Mouse (Mus musculus) limb, embryonic 11.5 days (tissue): ENCODE measurements around the gene Tubg1. TPM values are rescaled to one million over a fixed set of nuclear protein-coding genes. Genes with fewer than 3 reads are reported as not detected.

Source experiments
- ATAC-seq: fragments of 200-750 bp; cut with Nextera tagmentation; 2 replicates; pipeline ENCODE4 v1.8.0; 2017; ENCODE audit warnings: low read depth; ENCODE audit not compliant: insufficient number of reproducible peaks, low FRiP score, low TSS enrichment
- DNase-seq: peaks from one replicate; pipeline ENCODE4 v3.0.0-alpha.2; 2015; ENCODE audit warnings: low spot score
- H3K27ac ChIP-seq: fragments of 300-500 bp; sonication (generic); replicated peaks from 2 replicates; pipeline ENCODE4 v1.5.1; 2014; ENCODE audit warnings: low read depth, mild to moderate bottlenecking, low read length
- H3K27me3 ChIP-seq: fragments of 300-500 bp; sonication (generic); 2 replicates; pipeline ENCODE4 v1.6.1; 2014; ENCODE audit warnings: mild to moderate bottlenecking, low read length, mixed read lengths; ENCODE audit not compliant: control insufficient read depth, insufficient read depth
- H3K36me3 ChIP-seq: fragments of 300-500 bp; sonication (generic); 2 replicates; pipeline ENCODE4 v1.6.1; 2014; ENCODE audit warnings: mild to moderate bottlenecking, low read length, moderate library complexity, mixed read lengths; ENCODE audit not compliant: control insufficient read depth, insufficient read depth
- H3K4me1 ChIP-seq: fragments of 300-500 bp; sonication (generic); 2 replicates; pipeline ENCODE4 v1.6.1; 2014; ENCODE audit warnings: low read length, mixed read lengths; ENCODE audit not compliant: control insufficient read depth, insufficient read depth
- H3K4me2 ChIP-seq: fragments of 300-500 bp; sonication (generic); 2 replicates; pipeline ENCODE4 v1.6.1; 2014; ENCODE audit warnings: low read depth, mild to moderate bottlenecking, moderate library complexity; ENCODE audit not compliant: severe bottlenecking
- H3K4me3 ChIP-seq: fragments of 300-500 bp; sonication (generic); 2 replicates; pipeline ENCODE4 v1.5.1; 2014; ENCODE audit warnings: low read depth, low read length
- H3K9ac ChIP-seq: fragments of 300-500 bp; sonication (generic); 2 replicates; pipeline ENCODE4 v1.6.1; 2014; ENCODE audit warnings: mild to moderate bottlenecking, low read length
- H3K9me3 ChIP-seq: fragments of 300-500 bp; sonication (generic); 2 replicates; pipeline ENCODE4 v1.6.1; 2016; ENCODE audit warnings: low read length; ENCODE audit not compliant: control insufficient read depth
- WGBS: fragments of 180-500 bp; shearing (Covaris S2); extraction: QIAGEN DNeasy Blood & Tissue Kit; methylation state at CpG from one replicate; pipeline ENCODE4 v1.1.7; 2014; 5-methylcytosine and 5-hydroxymethylcytosine counted together
- polyA plus RNA-seq: library from polyadenylated mRNA; unstranded; fragments of >200 nt; fragmentation: Nextera tagmentation; extraction: Ambion mirVana; gene quantifications from 2 replicates; pipeline ENCODE4 v1.2.1, GENCODE M21; 2014

Gene Tubg1
- polyA plus RNA-seq, 1 experiment from 2014 or later = 113 TPM

- peak; percentile 45 for DNase-seq
- Histone ChIP-seq H3K27me3 (no peaks in the 10 kb centered on the region), H3K9me3 (no peaks in the 10 kb centered on the region), H3K36me3 (no peaks in the 10 kb centered on the region), H3K4me1 (0 out of 2 replicates have a peak, but pooled peaks cover 3% of the 10 kb centered on the region), H3K9ac (no peak overlapping the region), H3K4me3 (no peak overlapping the region), H3K4me2 (peak overlapping the region; percentile 22; the same call in 1 of the 2 replicates), H3K27ac (no peak overlapping the region)
- ATAC-seq = no peak
- 19% methylated on average over 15 of the region's 15 CpGs for WGBS
These were observed 18.9 kb downstream of the Tubg1 start for GRCm38 (mm10) chr11:101138536-101139181.

- Histone ChIP-seq H3K27ac (no peak overlapping the region), H3K9ac (peak overlapping the region; percentile 43), H3K4me3 (peak overlapping the region; percentile 20; the same call in 1 of the 2 replicates), H3K4me2 (peak overlapping the region; percentile 40), H3K36me3 (no peaks in the 10 kb centered on the region), H3K4me1 (0 out of 2 replicates have a peak, but pooled peaks cover 7% of the 10 kb centered on the region), H3K27me3 (no peaks in the 10 kb centered on the region), H3K9me3 (no peaks in the 10 kb centered on the region)
- DNase-seq = peak; percentile 42
- 37% methylated on average over 27 of the region's 27 CpGs for WGBS
- ATAC-seq = no peak
These were observed 20.6 kb downstream of the Tubg1 start for GRCm38 (mm10) chr11:101140164-101140819.

- Histone ChIP-seq H3K4me3 (no peak overlapping the region), H3K9me3 (no peaks in the 10 kb centered on the region), H3K27ac (no peak overlapping the region), H3K4me2 (no peak overlapping the region), H3K9ac (no peak overlapping the region), H3K36me3 (no peaks in the 10 kb centered on the region), H3K27me3 (no peaks in the 10 kb centered on the region), H3K4me1 (0 out of 2 replicates have a peak, but pooled peaks cover 7% of the 10 kb centered on the region)
- 81% methylated on average over 8 of the region's 8 CpGs for WGBS
- no peak for DNase-seq
- ATAC-seq = no peak
These were observed 21.4 kb downstream of the Tubg1 start for GRCm38 (mm10) chr11:101141088-101141487.

GRCm38 (mm10) chr11:101142215-101142967 lies 22.7 kb downstream of the Tubg1 start:
- no peaks in the 10 kb centered on the region for H3K9me3 ChIP-seq
- no peak for ATAC-seq

GRCm38 (mm10) chr11:101143338-101144225 lies 23.8 kb downstream of the Tubg1 start:
- ATAC-seq = no peak
- H3K4me1 ChIP-seq = 0 out of 2 replicates have a peak, but pooled peaks cover 10% of the 10 kb centered on the region
- H3K4me2 ChIP-seq = peak overlapping the region; percentile 48
- H3K9ac ChIP-seq = peak overlapping the region; percentile 23
- peak overlapping the region; percentile 19 for H3K4me3 ChIP-seq
- H3K9me3 ChIP-seq = no peaks in the 10 kb centered on the region
- peak; percentile 71 for DNase-seq
- no peaks in the 10 kb centered on the region for H3K36me3 ChIP-seq
- no peaks in the 10 kb centered on the region for H3K27me3 ChIP-seq
- H3K27ac ChIP-seq = no peak overlapping the region
- 23% methylated on average over 18 of the region's 19 CpGs for WGBS

More at GRCm38 (mm10) chr11:101142215-101142967, 22.7 kb downstream of the Tubg1 start:
- Histone ChIP-seq H3K4me1 (0 out of 2 replicates have a peak, but pooled peaks cover 10% of the 10 kb centered on the region), H3K4me3 (no peak overlapping the region), H3K36me3 (no peaks in the 10 kb centered on the region), H3K4me2 (no peak overlapping the region), H3K27me3 (no peaks in the 10 kb centered on the region), H3K9ac (no peak overlapping the region), H3K27ac (no peak overlapping the region)
- 86% methylated on average over 10 of the region's 10 CpGs for WGBS
- DNase-seq = no peak

- peak; percentile 60 for DNase-seq
- no peak for ATAC-seq
- Histone ChIP-seq H3K27me3 (no peaks in the 10 kb centered on the region), H3K4me1 (peaks cover 16% of the 10 kb centered on the region), H3K36me3 (no peaks in the 10 kb centered on the region), H3K9ac (no peak overlapping the region), H3K27ac (no peak overlapping the region), H3K4me3 (no peak overlapping the region), H3K9me3 (no peaks in the 10 kb centered on the region), H3K4me2 (no peak overlapping the region)
- WGBS = 27% methylated on average over 10 of the region's 10 CpGs
These were observed 26.6 kb downstream of the Tubg1 start for GRCm38 (mm10) chr11:101146377-101146776.

GRCm38 (mm10) chr11:101148751-101149150 lies 29.0 kb downstream of the Tubg1 start:
- H3K4me3 ChIP-seq = no peak overlapping the region
- no peaks in the 10 kb centered on the region for H3K27me3 ChIP-seq
- 65% methylated on average over 10 of the region's 10 CpGs for WGBS
- H3K36me3 ChIP-seq = no peaks in the 10 kb centered on the region
- 0 out of 2 replicates have a peak overlapping the region, but pooled peaks have one; percentile 16 for H3K27ac ChIP-seq
- ATAC-seq (no peak), DNase-seq (no peak)
- 0 out of 2 replicates have a peak overlapping the region, but pooled peaks have one; percentile 16 for H3K4me2 ChIP-seq
- peaks cover 14% of the 10 kb centered on the region for H3K4me1 ChIP-seq
- no peak overlapping the region; the same call in 1 of the 2 replicates for H3K9ac ChIP-seq
- no peaks in the 10 kb centered on the region for H3K9me3 ChIP-seq
